Mouse (Mus musculus) hindbrain, embryonic 16.5 days (tissue): ENCODE data around the gene Notum. TPM values are rescaled to one million over a fixed set of nuclear protein-coding genes. Genes with fewer than 3 reads are reported as not detected.
A peak's percentile ranks its signal among the peaks of the same experiment; 100 is the strongest.

ENCODE experiments used
- ATAC-seq: fragments of 200-750 bp; cut with Nextera tagmentation; 2 replicates; pipeline ENCODE4 v1.8.0; 2017; ENCODE audit warnings: moderate TSS enrichment, moderate library complexity
- H3K27ac ChIP-seq: fragments of 300-500 bp; sonication (generic); 2 replicates; pipeline ENCODE4 v1.5.1; 2014; ENCODE audit warnings: low read depth, mild to moderate bottlenecking, control low read depth, low read length, moderate library complexity
- H3K27me3 ChIP-seq: fragments of 300-500 bp; sonication (generic); replicated peaks from 2 replicates; pipeline ENCODE4 v1.6.1; 2014; ENCODE audit warnings: low read length; ENCODE audit not compliant: control insufficient read depth, insufficient read depth
- H3K36me3 ChIP-seq: fragments of 300-500 bp; sonication (generic); 2 replicates; pipeline ENCODE4 v1.6.1; 2014; ENCODE audit warnings: mild to moderate bottlenecking, low read length, moderate library complexity, mixed read lengths; ENCODE audit not compliant: control insufficient read depth, insufficient read depth
- H3K4me1 ChIP-seq: fragments of 300-500 bp; sonication (generic); 2 replicates; pipeline ENCODE4 v1.6.1; 2014; ENCODE audit warnings: low read depth, low read length; ENCODE audit not compliant: control insufficient read depth, insufficient read depth
- H3K4me2 ChIP-seq: fragments of 300-500 bp; sonication (generic); 2 replicates; pipeline ENCODE4 v1.6.1; 2014; ENCODE audit warnings: mild to moderate bottlenecking, low read length, control low read depth, moderate library complexity
- H3K4me3 ChIP-seq: fragments of 300-500 bp; sonication (generic); 2 replicates; pipeline ENCODE4 v1.5.1; 2014; ENCODE audit warnings: mild to moderate bottlenecking, low read length, control low read depth, moderate library complexity
- H3K9ac ChIP-seq: fragments of 300-500 bp; sonication (generic); 2 replicates; pipeline ENCODE4 v1.6.1; 2014; ENCODE audit warnings: low read depth, mild to moderate bottlenecking, control low read depth, low read length, moderate library complexity
- H3K9me3 ChIP-seq: fragments of 300-500 bp; sonication (generic); 2 replicates; pipeline ENCODE4 v1.6.1; 2014; ENCODE audit warnings: mild to moderate bottlenecking, low read length, moderate library complexity; ENCODE audit not compliant: control insufficient read depth
- WGBS: fragments of 180-500 bp; shearing (Covaris S2); extraction: QIAGEN DNeasy Blood & Tissue Kit; methylation state at CpG from one replicate; pipeline ENCODE4 v1.1.7; 2014; 5-methylcytosine and 5-hydroxymethylcytosine counted together
- polyA plus RNA-seq: library from polyadenylated mRNA; unstranded; fragments of >200 nt; fragmentation: Nextera tagmentation; extraction: Ambion mirVana; gene quantifications from 2 replicates; pipeline ENCODE4 v1.2.1, GENCODE M21; 2015

Gene Notum
- polyA plus RNA-seq, 1 experiment from 2014 or later: 3.8 TPM

DNA sequence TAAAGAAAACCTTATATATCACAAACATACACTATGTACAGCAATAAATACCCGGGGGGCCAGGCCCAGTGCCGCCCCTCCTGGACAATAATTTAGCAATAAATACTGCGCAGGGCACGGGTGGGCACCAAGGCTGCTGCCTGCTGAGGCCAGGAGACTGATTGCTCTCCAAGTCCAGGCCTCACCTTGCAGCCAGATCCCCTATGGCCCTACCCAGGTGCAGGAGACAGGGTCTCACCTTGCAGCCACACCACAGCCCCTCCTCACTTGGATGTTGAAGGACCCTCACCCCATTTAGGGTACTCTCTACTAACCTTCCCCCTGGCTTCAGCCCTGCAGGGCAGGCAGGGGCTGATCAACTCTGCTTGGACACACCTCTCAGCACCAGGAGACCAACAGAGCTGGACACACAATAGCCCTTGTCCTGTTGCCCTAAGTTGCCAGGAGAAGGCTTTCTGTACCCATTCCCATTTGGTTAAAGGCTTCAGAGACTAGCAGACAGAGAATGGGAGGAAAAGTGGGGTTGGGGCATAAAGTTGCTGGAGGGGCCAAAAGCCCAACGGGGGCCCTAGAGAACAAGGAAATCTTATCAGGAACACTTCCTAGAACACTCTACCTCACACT, 35.7 kb downstream of the Notum start, which contains the start of gene Sirt7:
Sirt7 (minus strand) TSS at position 89 of the 624 bp plus-strand sequence.
- ATAC-seq: peak; percentile 24
- WGBS: 16% methylated on average over 5 of the region's 5 CpGs
- no peaks in the 10 kb centered on the region for H3K9me3 ChIP-seq
- peak within 1 kb of the TSS; percentile 86 for H3K27ac ChIP-seq
- H3K27me3 ChIP-seq: no peaks in the 10 kb centered on the region
- H3K4me3 ChIP-seq: peak within 1 kb of the TSS; percentile 89
- H3K4me2 ChIP-seq: peak within 1 kb of the TSS; percentile 97
- peaks cover 25% of the 10 kb centered on the region for H3K36me3 ChIP-seq
- peaks cover 24% of the 10 kb centered on the region for H3K4me1 ChIP-seq
- H3K9ac ChIP-seq: peak within 1 kb of the TSS; percentile 85

- Histone ChIP-seq H3K9me3 (no peaks in the 10 kb centered on the region), H3K27ac (peak overlapping the region; percentile 86), H3K4me1 (peaks cover 18% of the 10 kb centered on the region), H3K27me3 (no peaks in the 10 kb centered on the region), H3K36me3 (peaks cover 30% of the 10 kb centered on the region), H3K9ac (peak overlapping the region; percentile 85), H3K4me3 (peak overlapping the region; percentile 89), H3K4me2 (peak overlapping the region; percentile 97)
- peak; percentile 80 for ATAC-seq
- WGBS: under 1% methylated on average over 53 of the region's 53 CpGs
Measured at GRCm38 (mm10) chr11:120624680-120625111, 36.3 kb downstream of the Notum start.

GRCm38 (mm10) chr11:120623961-120624679, 36.9 kb downstream of the Notum start:
- no peaks in the 10 kb centered on the region for H3K9me3 ChIP-seq
- peak overlapping the region; percentile 75 for H3K27ac ChIP-seq
- peak overlapping the region; percentile 97 for H3K4me2 ChIP-seq
- peaks cover 28% of the 10 kb centered on the region for H3K36me3 ChIP-seq
- peak overlapping the region; percentile 89 for H3K4me3 ChIP-seq
- 15% methylated on average over 27 of the region's 30 CpGs for WGBS
- peak; percentile 67 for ATAC-seq
- peak overlapping the region; percentile 85 for H3K9ac ChIP-seq
- H3K27me3 ChIP-seq: no peaks in the 10 kb centered on the region
- H3K4me1 ChIP-seq: peaks cover 15% of the 10 kb centered on the region

DNA sequence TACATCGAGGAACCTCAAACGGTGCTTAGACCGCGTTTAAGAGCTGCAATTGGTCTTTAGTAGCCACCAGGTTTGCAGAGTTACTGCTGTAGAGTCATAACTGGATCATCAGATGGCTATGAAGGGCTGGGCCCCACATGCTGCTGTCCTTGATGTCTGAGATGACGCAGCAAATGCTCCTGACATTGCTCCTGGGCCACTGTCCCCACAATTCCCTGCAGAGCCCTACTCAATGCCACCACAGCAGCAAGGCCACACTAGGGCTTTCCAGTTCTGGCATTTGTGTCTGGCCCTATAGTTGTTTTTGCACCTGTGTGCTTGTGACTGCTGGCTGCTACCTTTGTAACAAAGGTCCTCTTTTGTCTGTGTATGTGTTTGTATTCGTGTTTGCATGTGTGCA, 38.2 kb downstream of the Notum start:
- Histone ChIP-seq H3K4me3 (no peak overlapping the region), H3K27ac (no peak overlapping the region), H3K4me2 (no peak overlapping the region), H3K9me3 (no peaks in the 10 kb centered on the region), H3K9ac (no peak overlapping the region), H3K4me1 (peaks cover 15% of the 10 kb centered on the region), H3K27me3 (no peaks in the 10 kb centered on the region), H3K36me3 (peaks cover 29% of the 10 kb centered on the region)
- no peak for ATAC-seq
- 93% methylated on average over 6 of the region's 6 CpGs for WGBS

DNA sequence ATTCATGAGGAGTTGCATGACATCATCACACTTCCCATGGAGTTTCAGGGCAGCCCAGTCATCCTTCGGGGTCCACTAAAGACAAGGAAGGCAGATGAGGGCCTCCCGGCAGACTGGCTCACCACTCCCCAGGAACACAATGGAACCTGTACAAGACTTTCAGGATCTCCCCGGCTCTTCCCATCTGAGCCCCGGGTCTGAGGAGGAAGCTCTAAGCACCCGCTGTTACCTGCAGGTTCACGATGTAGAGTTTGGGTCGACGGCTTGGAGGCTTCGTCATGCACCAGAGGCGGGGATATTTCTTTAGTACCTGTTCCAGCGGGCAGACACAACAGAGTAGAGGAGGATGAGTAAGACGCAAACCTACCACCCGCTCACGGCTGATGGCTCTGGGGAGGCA, 40.8 kb downstream of the Notum start:
- Histone ChIP-seq H3K27me3 (no peaks in the 10 kb centered on the region), H3K9ac (no peak overlapping the region), H3K9me3 (no peaks in the 10 kb centered on the region), H3K27ac (no peak overlapping the region), H3K4me3 (no peak overlapping the region), H3K4me2 (no peak overlapping the region), H3K36me3 (peaks cover 27% of the 10 kb centered on the region), H3K4me1 (peaks cover 29% of the 10 kb centered on the region)
- ATAC-seq: no peak
- 94% methylated on average over 14 of the region's 14 CpGs for WGBS

- peaks cover 26% of the 10 kb centered on the region for H3K4me1 ChIP-seq
- H3K36me3 ChIP-seq: peaks cover 33% of the 10 kb centered on the region
- ATAC-seq: no peak
- H3K4me3 ChIP-seq: no peak overlapping the region
- no peaks in the 10 kb centered on the region for H3K27me3 ChIP-seq
- H3K9ac ChIP-seq: no peak overlapping the region
- WGBS: 91% methylated on average over 25 of the region's 25 CpGs
- no peaks in the 10 kb centered on the region for H3K9me3 ChIP-seq
- no peak overlapping the region for H3K4me2 ChIP-seq
- no peak overlapping the region; the same call in 1 of the 2 replicates for H3K27ac ChIP-seq
Measured at GRCm38 (mm10) chr11:120618619-120619535, 42.1 kb downstream of the Notum start.

GRCm38 (mm10) chr11:120617519-120618112, 43.4 kb downstream of the Notum start, which contains the start of gene Pcyt2:
Pcyt2 (minus strand) TSS chr11:120617936.
- H3K4me3 ChIP-seq: peak within 1 kb of the TSS; percentile 86
- ATAC-seq: peak; percentile 96
- under 1% methylated on average over 56 of the region's 56 CpGs for WGBS
- no peaks in the 10 kb centered on the region for H3K27me3 ChIP-seq
- peaks cover 35% of the 10 kb centered on the region for H3K36me3 ChIP-seq
- H3K4me2 ChIP-seq: peak within 1 kb of the TSS; percentile 58
- H3K4me1 ChIP-seq: peaks cover 20% of the 10 kb centered on the region
- no peaks in the 10 kb centered on the region for H3K9me3 ChIP-seq
- H3K27ac ChIP-seq: peak within 1 kb of the TSS; percentile 90
- peak within 1 kb of the TSS; percentile 88 for H3K9ac ChIP-seq

DNA sequence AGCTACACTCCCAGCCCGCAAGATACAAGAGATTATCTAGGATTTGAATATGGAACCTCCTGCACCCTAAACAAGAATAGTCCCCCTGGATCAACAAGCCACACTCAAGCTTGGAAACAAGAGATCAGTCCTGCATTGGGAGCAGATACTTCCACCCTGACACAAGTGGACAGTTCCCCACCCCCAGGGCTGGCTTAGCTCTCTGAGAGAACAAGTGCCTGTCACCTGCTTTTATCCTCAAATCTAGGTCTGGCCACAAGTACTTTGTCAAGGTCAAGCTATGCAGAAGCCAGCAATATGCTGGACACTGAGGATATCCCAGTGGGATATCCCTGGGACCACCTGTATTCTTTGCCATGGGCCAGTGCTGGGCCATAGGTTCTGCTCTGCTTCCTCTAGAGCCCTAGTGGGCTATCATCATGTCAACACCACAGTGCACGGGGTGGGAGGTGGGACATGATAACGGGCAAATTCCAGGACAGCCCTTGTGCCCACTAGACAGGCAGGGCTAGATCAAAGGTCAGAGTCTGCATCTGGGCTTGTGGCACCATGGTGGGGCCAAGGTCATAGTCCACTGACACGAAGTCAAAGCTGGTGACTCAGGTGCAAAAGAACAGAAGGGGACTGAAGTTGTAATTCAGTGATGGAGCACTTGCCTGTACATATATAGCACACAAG, 44.2 kb downstream of the Notum start:
- peak overlapping the region; percentile 86 for H3K4me3 ChIP-seq
- peaks cover 40% of the 10 kb centered on the region for H3K36me3 ChIP-seq
- peak overlapping the region; percentile 58 for H3K4me2 ChIP-seq
- no peak for ATAC-seq
- H3K9me3 ChIP-seq: no peaks in the 10 kb centered on the region
- peak overlapping the region; percentile 90 for H3K27ac ChIP-seq
- peak overlapping the region; percentile 88 for H3K9ac ChIP-seq
- WGBS: 54% methylated on average over 4 of the region's 4 CpGs
- no peaks in the 10 kb centered on the region for H3K27me3 ChIP-seq
- peaks cover 20% of the 10 kb centered on the region for H3K4me1 ChIP-seq
